Comparison of ENCODE assay signal across 9 mouse cellular contexts in the genomic region with DNA sequence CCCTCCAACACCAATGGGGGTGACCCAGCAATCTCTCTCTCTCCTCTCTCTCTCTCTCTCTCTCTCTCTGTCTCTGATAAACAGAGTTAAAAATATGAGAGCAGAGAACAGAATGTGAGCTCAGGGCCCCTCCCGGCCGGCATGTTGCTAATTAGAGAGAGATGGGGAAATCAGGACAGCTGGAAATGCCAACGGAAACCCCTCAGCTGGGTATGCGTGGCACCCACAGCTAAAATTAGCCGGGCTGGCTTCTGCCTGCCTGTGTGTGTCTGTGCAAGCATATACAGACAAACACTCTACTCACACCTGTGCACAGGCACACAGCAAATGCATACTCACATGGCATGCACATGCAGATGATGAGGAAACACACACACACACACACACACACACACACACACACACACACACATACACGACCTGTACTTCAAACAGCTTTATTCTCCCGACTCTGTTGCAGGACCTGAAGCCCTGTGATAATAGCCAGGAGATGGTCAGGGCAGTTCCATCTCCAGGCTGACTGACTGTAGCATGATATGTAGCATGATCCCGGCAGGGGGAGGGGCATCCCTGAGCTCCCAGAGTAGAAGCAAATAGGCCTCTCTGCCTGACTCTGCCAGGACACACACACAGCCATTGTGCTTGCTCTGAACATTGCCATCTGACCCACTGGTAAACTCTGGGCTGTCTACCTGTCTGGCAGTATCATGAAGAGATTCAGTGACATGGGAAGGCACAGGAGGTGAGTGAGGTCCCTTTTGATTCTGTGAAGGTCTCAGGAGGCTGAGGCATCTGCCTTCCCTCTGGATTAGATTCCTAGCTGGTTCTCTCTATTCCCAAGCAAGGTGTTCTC.
DNase-seq lines count a peak whose midpoint lies in the region; ATAC-seq lines count a peak whose summit lies in the region.
"Had no signal": no experiment of that assay in that cellular context is flagged by ENCODE, and none has a peak within 500 bp of the region (broad histone marks: within the 10 kb centered on the region; RNA-seq: fewer than 3 reads in every experiment).

No protein-coding gene starts in this region.

- H3K4me3 ChIP-seq in forebrain, embryonic 12.5 days (replicated peaks), result no peak overlapping the region
- no peak overlapping the region for H3K4me3 ChIP-seq in forebrain, embryonic 10.5 days
- H3K4me3 ChIP-seq: liver, embryonic 15.5 days had no signal

- no peak for DNase-seq in forebrain, embryonic 10.5 days (ENCODE audit: extremely low spot score, low spot score)
- peak; percentile 1 for DNase-seq in urinary bladder, postnatal 14 days (ENCODE audit: low spot score)
- no peak for DNase-seq in urinary bladder, postnatal 25 days (ENCODE audit: low spot score)
- DNase-seq in layer of hippocampus, postnatal 14 days (ENCODE audit: low spot score in 2 of 2), result peak; percentile 69 to 71
- DNase-seq in telencephalon, adult 2 months (ENCODE audit: low read depth, low spot score), result peak; percentile 59
- DNase-seq in cerebellum, adult 9-10 months, result no peak
- no peak for DNase-seq in liver

- no peak overlapping the region for H3K9ac ChIP-seq in forebrain, embryonic 12.5 days
- H3K9ac ChIP-seq: liver, embryonic 15.5 days had no signal

- 69% methylated on average over 8 of the region's 8 CpGs for WGBS in forebrain, embryonic 12.5 days
- 80% methylated on average over 8 of the region's 8 CpGs for WGBS in forebrain, embryonic 10.5 days

- no peaks in the 10 kb centered on the region for H3K9me3 ChIP-seq in forebrain, embryonic 12.5 days
- no peaks in the 10 kb centered on the region for H3K9me3 ChIP-seq in forebrain, embryonic 10.5 days
- H3K9me3 ChIP-seq: liver, embryonic 15.5 days had no signal

- H3K36me3 ChIP-seq in forebrain, embryonic 12.5 days (replicated peaks), result peaks cover 9% of the 10 kb centered on the region; the same call in 1 of the 2 replicates
- H3K36me3 ChIP-seq in forebrain, embryonic 10.5 days (replicated peaks), result peaks cover 19% of the 10 kb centered on the region

- H3K4me1 ChIP-seq in forebrain, embryonic 12.5 days, result peaks cover 14% of the 10 kb centered on the region
- H3K4me1 ChIP-seq in forebrain, embryonic 10.5 days, result peaks cover 29% of the 10 kb centered on the region
- H3K4me1 ChIP-seq: liver, embryonic 15.5 days had no signal

- H3K27me3 ChIP-seq in forebrain, embryonic 12.5 days, result no peaks in the 10 kb centered on the region
- H3K27me3 ChIP-seq in forebrain, embryonic 10.5 days (ENCODE audit: poor library complexity, severe bottlenecking), result no peaks in the 10 kb centered on the region
- H3K27me3 ChIP-seq: liver, embryonic 15.5 days had no signal

- no peak overlapping the region for H3K27ac ChIP-seq in forebrain, embryonic 12.5 days
- no peak overlapping the region for H3K27ac ChIP-seq in forebrain, embryonic 10.5 days
- H3K27ac ChIP-seq: liver, embryonic 15.5 days had no signal

- no peak overlapping the region for H3K4me2 ChIP-seq in forebrain, embryonic 12.5 days
- H3K4me2 ChIP-seq: liver, embryonic 15.5 days had no signal

- ATAC-seq in forebrain, embryonic 12.5 days (ENCODE audit: low FRiP score), result 0 out of 2 replicates have a peak, but pooled peaks have one; percentile 27

Comparison
In these comparisons a context has a peak if more than half of its experiments do, and no peak if none do; other contexts are left out.
1. DNase-seq: peak in urinary bladder, postnatal 14 days (single experiment), layer of hippocampus, postnatal 14 days (2 of 2) and telencephalon, adult 2 months (single experiment); none in forebrain, embryonic 10.5 days (single experiment), urinary bladder, postnatal 25 days (single experiment), cerebellum, adult 9-10 months (single experiment) and liver (single experiment).